Mouse (Mus musculus) G1E (cell line): ENCODE measurements around the gene Ephb1.

ENCODE experiments used
- CTCF ChIP-seq: IDR thresholded peaks from 2 replicates; pipeline ENCODE4 v1.5.1; 2012; ENCODE audit warnings: low read depth, low read length, inconsistent platforms, mixed read lengths
- GATA1 ChIP-seq: IDR thresholded peaks from 2 replicates; pipeline ENCODE4 v1.6.1; 2012; ENCODE audit warnings: borderline replicate concordance, low read length, inconsistent platforms, mixed read lengths
- TAL1 ChIP-seq: conservative IDR thresholded peaks from 2 replicates; pipeline ENCODE4 v1.6.1; 2012; ENCODE audit warnings: low read depth, low read length, inconsistent platforms, mixed read lengths

DNA sequence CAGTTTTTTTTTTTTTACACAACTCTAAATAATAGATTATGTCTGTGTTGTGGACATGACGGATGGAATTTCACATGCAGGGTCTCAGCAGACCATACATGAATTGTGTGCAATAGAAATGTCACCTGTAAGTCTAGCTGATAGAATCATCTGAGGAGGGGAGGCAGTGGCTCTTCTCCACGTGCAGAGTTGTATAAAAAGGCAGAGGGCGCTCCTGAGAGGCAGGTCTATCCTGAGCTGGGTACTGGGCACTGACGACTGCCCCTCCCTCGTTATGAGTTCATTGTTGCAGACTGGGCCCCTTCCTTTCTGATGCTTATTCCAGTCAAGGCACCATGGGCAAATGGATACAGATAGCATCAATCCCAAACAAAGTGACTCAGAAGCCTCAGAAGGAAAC is 318.4 kb downstream of the Ephb1 start:
- TF ChIP-seq CTCF (no peak), GATA1 (no peak), TAL1 (no peak)
